35 mouse cellular contexts compared by ENCODE assay signal in genomic region chr5:138850462-138850844, GRCm38 (mm10). TPM values are rescaled to one million over a fixed set of nuclear protein-coding genes. Genes with fewer than 3 reads are reported as not detected.
DNase-seq lines count a peak whose midpoint lies in the region; ATAC-seq lines count a peak whose summit lies in the region.
"Had no signal": no experiment of that assay in that cellular context is flagged by ENCODE, and none has a peak within 500 bp of the region (broad histone marks: within the 10 kb centered on the region; RNA-seq: fewer than 3 reads in every experiment).

No protein-coding gene starts in this region.

- peaks cover 5% of the 10 kb centered on the region for H3K9me3 ChIP-seq in intestine, embryonic 16.5 days (ENCODE audit: control insufficient read depth, low read length)
- no peaks in the 10 kb centered on the region for H3K9me3 ChIP-seq in stomach, embryonic 16.5 days (replicated peaks; ENCODE audit: control insufficient read depth, low read length)
- H3K9me3 ChIP-seq: embryonic facial prominence, embryonic 13.5 days; forebrain, embryonic 12.5 days; forebrain, embryonic 15.5 days; heart, embryonic 12.5 days; heart, embryonic 15.5 days had no signal

- peak overlapping the region; percentile 57; the same call in 1 of the 2 replicates for H3K9ac ChIP-seq in intestine, embryonic 16.5 days (ENCODE audit: low read depth, low read length)
- no peak overlapping the region for H3K9ac ChIP-seq in stomach, embryonic 16.5 days (ENCODE audit: low read length)
- H3K9ac ChIP-seq: forebrain, embryonic 12.5 days; forebrain, embryonic 15.5 days; heart, embryonic 12.5 days; heart, embryonic 15.5 days; hindbrain, embryonic 14.5 days had no signal

- peak; percentile 21 for DNase-seq in R1 (ENCODE audit: low read depth, low spot score)
- DNase-seq in left cerebral cortex, adult 18-20 months (ENCODE audit: low spot score in 2 of 2), result no peak
- no peak for DNase-seq in testis, postnatal 14 days (ENCODE audit: low spot score)
- no peak for DNase-seq in thymus, postnatal 10 days (ENCODE audit: low spot score in 2 of 2)
- DNase-seq: adrenal gland, adult 2 months; adrenal gland, postnatal 14 days; B cell, adult 2 months; cerebellum, adult 11 months; cerebellum, adult 2 months; cerebellum, adult 9-11 months; cerebellum, postnatal 25 days; embryo, embryonic 11 days; gastrocnemius, postnatal 25 days; heart, adult 18-20 months; heart, postnatal 10 days; heart, postnatal 4 days had no signal

- H3K36me3 ChIP-seq in intestine, embryonic 16.5 days (ENCODE audit: control insufficient read depth, insufficient read depth, low read length), result no peaks in the 10 kb centered on the region
- H3K36me3 ChIP-seq in stomach, embryonic 16.5 days (ENCODE audit: control insufficient read depth, insufficient read depth, low read length), result no peaks in the 10 kb centered on the region
- H3K36me3 ChIP-seq: embryonic facial prominence, embryonic 10.5 days; embryonic facial prominence, embryonic 13.5 days; forebrain, embryonic 12.5 days; forebrain, embryonic 15.5 days; heart, embryonic 12.5 days; heart, embryonic 15.5 days had no signal

- ATAC-seq in intestine, embryonic 16.5 days, result peak; percentile 39
- ATAC-seq in stomach, embryonic 16.5 days (ENCODE audit: insufficient read depth, low FRiP score), result peak; percentile 48; the same call in 1 of the 2 replicates
- ATAC-seq: forebrain, embryonic 15.5 days; hindbrain, postnatal 0 days; inflammation-experienced regulatory T-cells, adult 6 months had no signal

- peak overlapping the region; percentile 41 for H3K4me2 ChIP-seq in intestine, embryonic 16.5 days (ENCODE audit: low read depth, low read length)
- H3K4me2 ChIP-seq in stomach, embryonic 16.5 days (ENCODE audit: low read depth, low read length), result no peak overlapping the region
- H3K4me2 ChIP-seq: embryonic facial prominence, embryonic 13.5 days; forebrain, embryonic 12.5 days; forebrain, embryonic 15.5 days; heart, embryonic 12.5 days; heart, embryonic 15.5 days; hindbrain, embryonic 14.5 days had no signal

- H3K27me3 ChIP-seq in intestine, embryonic 16.5 days (replicated peaks; ENCODE audit: control insufficient read depth, insufficient read depth, low read length), result no peaks in the 10 kb centered on the region
- no peaks in the 10 kb centered on the region for H3K27me3 ChIP-seq in stomach, embryonic 16.5 days (ENCODE audit: control insufficient read depth, insufficient read depth, low read length)
- H3K27me3 ChIP-seq: embryonic facial prominence, embryonic 13.5 days; forebrain, embryonic 15.5 days had no signal

- H3K27ac ChIP-seq in intestine, embryonic 16.5 days (ENCODE audit: low read length), result peak overlapping the region; percentile 85
- no peak overlapping the region for H3K27ac ChIP-seq in stomach, embryonic 16.5 days (ENCODE audit: low read length)
- H3K27ac ChIP-seq: embryonic facial prominence, embryonic 10.5 days; embryonic facial prominence, embryonic 13.5 days; forebrain, embryonic 12.5 days; forebrain, embryonic 15.5 days; heart, embryonic 15.5 days; hindbrain, embryonic 14.5 days; hindbrain, postnatal 0 days had no signal

- H3K4me1 ChIP-seq in intestine, embryonic 16.5 days (ENCODE audit: control insufficient read depth, insufficient read depth, low read length), result peaks cover 10% of the 10 kb centered on the region
- no peaks in the 10 kb centered on the region for H3K4me1 ChIP-seq in stomach, embryonic 16.5 days (ENCODE audit: control insufficient read depth, insufficient read depth, low read length)
- H3K4me1 ChIP-seq: embryonic facial prominence, embryonic 13.5 days; forebrain, embryonic 15.5 days had no signal

- 57% methylated on average over 5 of the region's 5 CpGs for WGBS in intestine, embryonic 16.5 days
- WGBS in stomach, embryonic 16.5 days, result 60% methylated on average over 5 of the region's 5 CpGs

- H3K4me3 ChIP-seq in intestine, embryonic 16.5 days (ENCODE audit: low read length), result peak overlapping the region; percentile 27
- no peak overlapping the region for H3K4me3 ChIP-seq in stomach, embryonic 16.5 days (replicated peaks; ENCODE audit: low read length)
- H3K4me3 ChIP-seq: embryonic facial prominence, embryonic 10.5 days; embryonic facial prominence, embryonic 13.5 days; erythroblast, embryonic 14.5 days; forebrain, embryonic 12.5 days; forebrain, embryonic 15.5 days; heart, embryonic 12.5 days; heart, embryonic 15.5 days had no signal

RNA-seq across cellular contexts. Expression of gene Gm5294, which starts 30.6 kb away (rescaled TPM):
- polyA plus RNA-seq in intestine, embryonic 16.5 days (2015; fragmentation: Nextera tagmentation; extraction: Ambion mirVana), result not detected in 2 replicates
- not detected in 2 replicates for polyA plus RNA-seq in stomach, embryonic 16.5 days (2015; fragmentation: Nextera tagmentation; extraction: Ambion mirVana)
- not detected for total RNA-seq in left cerebral cortex, adult 18-20 months (2021)
- total RNA-seq: adrenal gland, adult 2 months; adrenal gland, postnatal 14 days; adrenal gland, postnatal 4 days; CH12.LX; gastrocnemius, adult 8-10 months; gastrocnemius, postnatal 25 days; heart, adult 18-20 months; heart, postnatal 10 days; heart, postnatal 4 days; hindbrain, postnatal 0 days; MEL had no signal
- polyA plus RNA-seq: cerebellum, adult 2 months; cortical plate, adult 2 months; embryonic facial prominence, embryonic 10.5 days; embryonic facial prominence, embryonic 13.5 days; erythroblast, embryonic 14.5 days; forebrain, embryonic 12.5 days; forebrain, embryonic 15.5 days; gonadal fat pad, adult 2 months; heart, embryonic 12.5 days; heart, embryonic 15.5 days; hindbrain, embryonic 11.5 days; inflammation-experienced regulatory T-cells, adult 6 months had no signal
